ENCODE assay signal across 18 mouse cellular contexts in genomic region chr6:143866566-143866965, GRCm38 (mm10).
"Had no signal": no experiment of that assay in that cellular context is flagged by ENCODE, and none has a peak within 500 bp of the region (broad histone marks: within the 10 kb centered on the region; RNA-seq: fewer than 3 reads in every experiment).

No protein-coding gene starts in this region.

- H3K4me3 ChIP-seq: limb, embryonic 12.5 days; limb, embryonic 15.5 days; midbrain, embryonic 10.5 days; midbrain, embryonic 13.5 days; myocyte; neural tube, embryonic 13.5 days had no signal

- H3K36me3 ChIP-seq: limb, embryonic 15.5 days; midbrain, embryonic 10.5 days; midbrain, embryonic 13.5 days; neural tube, embryonic 13.5 days had no signal

- DNase-seq: kidney, postnatal 14 days; kidney, postnatal 4 days; left cerebral cortex, postnatal 4 days; liver, postnatal 0 days; lung, embryonic 14.5 days; thymus, adult 18-20 months; thymus, postnatal 4 days had no signal

- ATAC-seq: liver, postnatal 0 days; lung, postnatal 0 days; midbrain, embryonic 13.5 days; midbrain, embryonic 16.5 days had no signal

- H3K4me2 ChIP-seq: limb, embryonic 12.5 days; limb, embryonic 15.5 days; liver, embryonic 11.5 days; lung, embryonic 14.5 days; midbrain, embryonic 13.5 days; neural tube, embryonic 13.5 days had no signal

- H3K27ac ChIP-seq: limb, embryonic 12.5 days; limb, embryonic 15.5 days; liver, embryonic 14.5 days; macrophage; midbrain, embryonic 10.5 days; midbrain, embryonic 13.5 days; neural tube, embryonic 13.5 days had no signal

- H3K4me1 ChIP-seq: midbrain, embryonic 13.5 days had no signal

- H3K9ac ChIP-seq: limb, embryonic 12.5 days; limb, embryonic 15.5 days; liver, embryonic 14.5 days; liver, postnatal 0 days; lung, embryonic 14.5 days; midbrain, embryonic 13.5 days; neural tube, embryonic 13.5 days had no signal

- H3K27me3 ChIP-seq: limb, embryonic 15.5 days; midbrain, embryonic 13.5 days; neural tube, embryonic 13.5 days had no signal

- H3K9me3 ChIP-seq: limb, embryonic 12.5 days; limb, embryonic 15.5 days; midbrain, embryonic 10.5 days; midbrain, embryonic 13.5 days; neural tube, embryonic 13.5 days had no signal
